Mouse (Mus musculus) midbrain, embryonic 12.5 days (tissue): ENCODE data around the gene Mgp. TPM values are rescaled to one million over a fixed set of nuclear protein-coding genes. Genes with fewer than 3 reads are reported as not detected.
A peak's percentile ranks its signal among the peaks of the same experiment; 100 is the strongest.

Experiments used
- ATAC-seq: fragments of 200-750 bp; cut with Nextera tagmentation; 2 replicates; pipeline ENCODE4 v1.8.0; 2017; ENCODE audit warnings: low read depth, moderate TSS enrichment, moderate library complexity; ENCODE audit not compliant: low FRiP score
- H3K27ac ChIP-seq: fragments of 300-500 bp; sonication (generic); replicated peaks from 2 replicates; pipeline ENCODE4 v1.5.1; 2016; ENCODE audit warnings: mild to moderate bottlenecking
- H3K27me3 ChIP-seq: fragments of 300-500 bp; sonication (generic); 2 replicates; pipeline ENCODE4 v1.6.1; 2016; ENCODE audit warnings: mild to moderate bottlenecking
- H3K36me3 ChIP-seq: fragments of 300-500 bp; sonication (generic); 2 replicates; pipeline ENCODE4 v1.6.1; 2016
- H3K4me1 ChIP-seq: fragments of 300-500 bp; sonication (generic); 2 replicates; pipeline ENCODE4 v1.6.1; 2016
- H3K4me2 ChIP-seq: fragments of 300-500 bp; sonication (generic); replicated peaks from 2 replicates; pipeline ENCODE4 v1.6.1; 2016; ENCODE audit warnings: mild to moderate bottlenecking, moderate library complexity
- H3K4me3 ChIP-seq: fragments of 300-500 bp; sonication (generic); 2 replicates; pipeline ENCODE4 v1.5.1; 2016; ENCODE audit warnings: mild to moderate bottlenecking
- H3K9ac ChIP-seq: fragments of 300-500 bp; sonication (generic); replicated peaks from 2 replicates; pipeline ENCODE4 v1.6.1; 2016; ENCODE audit warnings: mild to moderate bottlenecking, moderate library complexity
- H3K9me3 ChIP-seq: fragments of 300-500 bp; sonication (generic); 2 replicates; pipeline ENCODE4 v1.6.1; 2016; ENCODE audit warnings: mild to moderate bottlenecking
- WGBS: fragments of 180-500 bp; shearing (Covaris S2); methylation state at CpG from one replicate; pipeline ENCODE4 v1.1.7; 2016; 5-methylcytosine and 5-hydroxymethylcytosine counted together
- polyA plus RNA-seq: library from polyadenylated mRNA; unstranded; fragments of >200 nt; fragmentation: Nextera tagmentation; extraction: Ambion mirVana; gene quantifications from 2 replicates; pipeline ENCODE4 v1.2.1, GENCODE M21; 2016

Gene Mgp
- polyA plus RNA-seq, 1 experiment from 2014 or later, result 10.9 TPM

GRCm38 (mm10) chr6:136865360-136865759 is 10.3 kb downstream of the Mgp start:
- Histone ChIP-seq H3K4me1 (no peaks in the 10 kb centered on the region), H3K9ac (no peak overlapping the region), H3K9me3 (no peaks in the 10 kb centered on the region), H3K4me3 (no peak overlapping the region), H3K27ac (no peak overlapping the region), H3K36me3 (no peaks in the 10 kb centered on the region), H3K27me3 (no peaks in the 10 kb centered on the region), H3K4me2 (no peak overlapping the region)
- WGBS, result 86% methylated on average over 5 of the region's 5 CpGs
- no peak for ATAC-seq

DNA sequence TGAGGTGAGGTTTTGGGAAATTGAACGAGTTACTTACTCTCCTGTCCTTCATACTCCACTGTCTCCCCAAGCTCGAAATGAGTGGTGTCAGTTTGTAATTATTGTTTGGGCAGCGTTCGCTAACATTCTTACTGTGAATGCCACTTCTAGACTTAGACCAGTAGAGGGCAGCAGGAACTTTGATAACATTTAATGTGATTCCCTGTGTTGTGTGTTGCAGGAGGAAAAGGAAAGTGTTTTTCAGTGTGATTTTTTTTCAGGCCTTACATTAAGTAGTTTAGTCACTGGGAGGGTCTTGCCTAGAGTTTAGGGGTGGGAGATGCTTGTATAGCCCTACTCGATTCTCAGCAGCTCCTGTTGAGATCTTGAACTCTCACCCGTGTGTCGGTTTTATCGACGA is 14.6 kb downstream of the Mgp start:
- Histone ChIP-seq H3K27ac (no peak overlapping the region), H3K36me3 (no peaks in the 10 kb centered on the region), H3K4me1 (no peaks in the 10 kb centered on the region), H3K4me3 (no peak overlapping the region), H3K9ac (0 out of 2 replicates have a peak overlapping the region, but pooled peaks have one; percentile 11), H3K4me2 (no peak overlapping the region), H3K9me3 (no peaks in the 10 kb centered on the region), H3K27me3 (no peaks in the 10 kb centered on the region)
- no peak for ATAC-seq
- 56% methylated on average over 9 of the region's 9 CpGs for WGBS

DNA sequence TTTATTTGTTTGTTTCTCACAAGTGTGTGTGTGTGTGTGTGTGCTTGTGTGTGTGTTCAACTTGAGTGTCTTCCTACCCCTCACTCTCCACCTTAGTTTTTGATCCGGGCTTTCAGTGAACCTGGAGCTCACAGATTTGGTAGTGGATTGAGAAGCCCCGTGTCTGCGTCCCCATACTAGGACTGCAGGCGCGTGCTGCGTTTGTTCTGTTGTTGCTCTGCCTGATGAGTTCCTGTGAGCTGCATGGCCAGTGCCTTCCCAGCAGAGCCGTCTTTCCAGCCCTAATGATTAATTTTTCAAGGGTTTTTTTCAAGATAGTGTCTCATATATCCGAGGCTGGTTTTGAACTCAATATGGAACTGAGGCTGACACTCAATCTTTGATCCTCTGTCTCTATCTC is 17.2 kb downstream of the Mgp start:
- Histone ChIP-seq H3K9ac (no peak overlapping the region), H3K36me3 (no peaks in the 10 kb centered on the region), H3K27ac (no peak overlapping the region), H3K4me1 (no peaks in the 10 kb centered on the region), H3K4me3 (no peak overlapping the region), H3K27me3 (no peaks in the 10 kb centered on the region), H3K9me3 (no peaks in the 10 kb centered on the region), H3K4me2 (no peak overlapping the region)
- ATAC-seq, result no peak
- WGBS, result 91% methylated on average over 8 of the region's 8 CpGs

DNA sequence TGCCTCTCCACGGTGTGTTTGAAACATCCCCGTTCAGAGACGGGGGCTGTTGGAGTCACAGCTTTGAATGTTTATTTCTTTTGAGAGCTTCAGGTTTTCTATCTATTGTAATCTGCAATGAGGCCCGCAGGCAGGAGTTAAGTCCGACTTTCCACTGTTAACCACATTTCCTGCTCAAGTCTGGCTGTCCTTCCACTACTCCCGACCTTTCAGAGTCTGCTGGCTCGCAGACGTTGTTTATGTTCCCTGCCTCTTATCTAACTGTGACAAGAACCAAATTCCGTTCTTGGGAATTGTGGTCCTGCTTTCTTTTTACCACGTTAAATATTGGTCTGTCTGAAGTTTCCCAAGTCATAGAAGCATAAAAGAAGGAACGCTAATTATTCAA is 17.8 kb downstream of the Mgp start:
- WGBS, result 67% methylated on average over 11 of the region's 11 CpGs
- Histone ChIP-seq H3K9me3 (no peaks in the 10 kb centered on the region), H3K4me2 (no peak overlapping the region), H3K4me3 (no peak overlapping the region), H3K36me3 (no peaks in the 10 kb centered on the region), H3K4me1 (no peaks in the 10 kb centered on the region), H3K27ac (no peak overlapping the region), H3K9ac (no peak overlapping the region), H3K27me3 (no peaks in the 10 kb centered on the region)
- ATAC-seq, result no peak

- WGBS, result 78% methylated on average over 18 of the region's 18 CpGs
These were observed 18.3 kb downstream of the Mgp start, which contains the start of gene Art4 for GRCm38 (mm10) chr6:136857186-136857872. Gene Art4, minus strand, starts transcription at chr6:136857733.

GRCm38 (mm10) chr6:136856071-136856636 is 19.5 kb downstream of the Mgp start:
- no peak overlapping the region for H3K4me2 ChIP-seq
- no peaks in the 10 kb centered on the region for H3K27me3 ChIP-seq
- no peak for ATAC-seq
- WGBS, result 79% methylated on average over 14 of the region's 14 CpGs
- no peak overlapping the region for H3K9ac ChIP-seq
- H3K4me3 ChIP-seq, result no peak overlapping the region
- H3K4me1 ChIP-seq, result no peaks in the 10 kb centered on the region; the same call in 1 of the 2 replicates
- H3K9me3 ChIP-seq, result no peaks in the 10 kb centered on the region
- H3K36me3 ChIP-seq, result no peaks in the 10 kb centered on the region
- no peak overlapping the region for H3K27ac ChIP-seq

More at GRCm38 (mm10) chr6:136857186-136857872, 18.3 kb downstream of the Mgp start, which contains the start of gene Art4:
- Histone ChIP-seq H3K4me2 (no peak within 1 kb of the TSS), H3K9ac (no peak within 1 kb of the TSS), H3K27ac (no peak within 1 kb of the TSS), H3K4me3 (no peak within 1 kb of the TSS), H3K9me3 (no peaks in the 10 kb centered on the region), H3K4me1 (no peaks in the 10 kb centered on the region; the same call in 1 of the 2 replicates), H3K27me3 (no peaks in the 10 kb centered on the region), H3K36me3 (no peaks in the 10 kb centered on the region)
- ATAC-seq, result no peak

DNA sequence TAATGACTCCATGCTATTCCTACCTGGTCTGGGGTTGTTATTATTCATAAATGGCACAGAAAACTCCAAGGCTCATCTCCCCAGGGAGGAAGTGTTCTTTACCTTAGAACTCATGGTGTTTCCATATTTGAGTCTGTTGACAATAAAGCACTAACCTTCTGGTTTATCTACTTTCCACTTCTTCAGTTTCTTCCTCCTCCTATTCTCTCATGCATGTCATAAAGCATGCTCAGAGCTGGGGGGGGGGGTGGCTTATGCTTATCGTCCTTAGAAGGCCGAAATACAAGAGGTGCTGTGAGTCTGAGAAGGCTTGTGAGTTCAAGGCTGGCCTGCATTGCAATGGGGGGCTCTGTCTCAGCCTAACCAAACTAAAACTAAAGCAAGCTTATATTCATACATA is 20.4 kb downstream of the Mgp start:
- no peaks in the 10 kb centered on the region for H3K27me3 ChIP-seq

DNA sequence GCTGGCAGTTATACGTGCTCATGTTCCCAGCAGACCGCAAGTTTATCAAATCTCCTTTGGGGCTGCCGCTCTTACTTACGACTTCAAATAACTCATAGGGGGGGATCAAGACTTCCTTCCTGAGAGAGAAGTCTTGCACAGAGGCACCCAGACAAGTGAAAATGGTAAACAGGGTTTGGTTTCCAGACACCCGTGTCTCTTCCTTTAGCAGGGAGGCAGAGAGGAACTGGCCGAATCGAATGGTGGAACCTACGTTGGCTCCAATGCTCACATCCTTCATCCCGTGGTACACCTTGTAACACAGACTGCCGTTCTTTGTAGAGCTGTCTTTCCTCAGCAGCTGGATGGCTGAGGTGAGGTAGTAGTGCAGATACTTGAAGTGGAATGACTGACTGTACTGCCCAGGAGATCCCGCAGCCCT is 21.3 kb downstream of the Mgp start:
- ATAC-seq, result no peak
- no peak overlapping the region for H3K4me2 ChIP-seq
- no peaks in the 10 kb centered on the region for H3K36me3 ChIP-seq
- H3K9me3 ChIP-seq, result no peaks in the 10 kb centered on the region
- no peak overlapping the region for H3K4me3 ChIP-seq
- no peaks in the 10 kb centered on the region for H3K27me3 ChIP-seq
- no peak overlapping the region for H3K27ac ChIP-seq
- no peaks in the 10 kb centered on the region; the same call in 1 of the 2 replicates for H3K4me1 ChIP-seq
- H3K9ac ChIP-seq, result no peak overlapping the region
- 90% methylated on average over 11 of the region's 11 CpGs for WGBS

More for the DNA sequence above, 20.4 kb downstream of the Mgp start:
- Histone ChIP-seq H3K9me3 (no peaks in the 10 kb centered on the region), H3K4me3 (no peak overlapping the region), H3K4me1 (no peaks in the 10 kb centered on the region; the same call in 1 of the 2 replicates), H3K9ac (no peak overlapping the region), H3K4me2 (no peak overlapping the region), H3K27ac (no peak overlapping the region), H3K36me3 (no peaks in the 10 kb centered on the region)
- WGBS, result 80% methylated on average over 2 of the region's 2 CpGs
- ATAC-seq, result no peak

DNA sequence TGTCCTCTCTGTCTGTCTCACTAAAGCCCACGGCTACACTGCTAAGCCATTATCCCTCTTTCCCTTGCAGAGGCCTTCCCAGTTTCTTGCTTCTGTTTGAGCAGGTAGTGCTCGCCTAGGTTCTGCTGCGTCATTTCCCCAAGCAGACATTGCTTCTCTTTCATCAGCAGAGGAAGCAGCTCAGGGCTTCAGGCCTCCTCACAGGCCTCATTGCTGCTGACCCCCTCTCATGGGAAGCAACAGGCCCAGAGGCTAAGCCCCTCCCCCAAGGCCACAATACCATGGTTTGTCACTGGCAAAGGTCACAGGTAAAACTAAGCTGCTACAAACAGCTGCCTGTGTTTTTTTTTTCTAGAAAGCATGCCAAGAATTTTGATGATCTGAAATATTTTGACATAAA is 22.9 kb downstream of the Mgp start:
- Histone ChIP-seq H3K9ac (no peak overlapping the region), H3K27me3 (no peaks in the 10 kb centered on the region), H3K27ac (no peak overlapping the region), H3K9me3 (no peaks in the 10 kb centered on the region), H3K4me3 (no peak overlapping the region), H3K4me1 (no peaks in the 10 kb centered on the region; the same call in 1 of the 2 replicates), H3K36me3 (no peaks in the 10 kb centered on the region), H3K4me2 (no peak overlapping the region)
- WGBS, result 62% methylated on average over 3 of the region's 3 CpGs
- ATAC-seq, result no peak

DNA sequence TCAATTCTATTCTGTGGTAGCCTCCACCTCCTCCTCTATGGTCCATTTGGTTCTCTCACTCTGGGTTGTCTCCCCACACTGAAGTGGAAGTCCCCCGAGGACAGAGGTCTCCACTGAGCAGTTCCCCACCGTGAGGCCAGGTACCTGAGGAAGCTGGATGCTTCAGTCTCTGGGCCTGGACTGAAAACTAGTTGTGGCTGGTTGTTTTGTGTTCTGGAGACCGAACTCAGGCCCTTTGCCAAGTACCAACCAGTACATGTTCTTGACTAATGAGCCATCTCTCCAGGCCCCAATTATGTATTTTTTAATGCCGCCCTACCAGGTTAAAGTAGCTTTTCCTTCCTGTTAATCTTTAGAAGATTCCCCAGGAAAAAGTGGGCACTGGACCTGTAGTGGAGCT is 23.3 kb downstream of the Mgp start:
- H3K9me3 ChIP-seq, result no peaks in the 10 kb centered on the region
- 87% methylated on average over 4 of the region's 4 CpGs for WGBS
- no peak overlapping the region for H3K4me3 ChIP-seq
- H3K4me1 ChIP-seq, result no peaks in the 10 kb centered on the region; the same call in 1 of the 2 replicates
- ATAC-seq, result no peak
- no peaks in the 10 kb centered on the region for H3K27me3 ChIP-seq
- H3K9ac ChIP-seq, result no peak overlapping the region
- no peak overlapping the region for H3K27ac ChIP-seq
- no peaks in the 10 kb centered on the region for H3K36me3 ChIP-seq
- no peak overlapping the region for H3K4me2 ChIP-seq

GRCm38 (mm10) chr6:136850267-136850666 is 25.4 kb downstream of the Mgp start:
- H3K27ac ChIP-seq, result no peak overlapping the region
- no peak overlapping the region for H3K9ac ChIP-seq
- WGBS, result 86% methylated on average over 6 of the region's 6 CpGs
- H3K27me3 ChIP-seq, result no peaks in the 10 kb centered on the region
- no peak for ATAC-seq
- no peak overlapping the region for H3K4me2 ChIP-seq
- H3K4me3 ChIP-seq, result no peak overlapping the region
- H3K36me3 ChIP-seq, result no peaks in the 10 kb centered on the region
- no peaks in the 10 kb centered on the region; the same call in 1 of the 2 replicates for H3K4me1 ChIP-seq
- H3K9me3 ChIP-seq, result no peaks in the 10 kb centered on the region

- 92% methylated on average over 5 of the region's 5 CpGs for WGBS
- no peak for ATAC-seq
- Histone ChIP-seq H3K4me1 (no peaks in the 10 kb centered on the region; the same call in 1 of the 2 replicates), H3K9me3 (no peaks in the 10 kb centered on the region), H3K4me3 (no peak overlapping the region), H3K36me3 (no peaks in the 10 kb centered on the region), H3K4me2 (no peak overlapping the region), H3K27ac (no peak overlapping the region), H3K9ac (no peak overlapping the region), H3K27me3 (no peaks in the 10 kb centered on the region)
These were observed 26.7 kb downstream of the Mgp start for GRCm38 (mm10) chr6:136848971-136849370.
